Mouse (Mus musculus) thymus, postnatal 25 days (tissue): ENCODE results near the gene Dgcr2.
A peak's percentile ranks its signal among the peaks of the same experiment; 100 is the strongest.

Source experiments
- DNase-seq: peaks from one replicate; pipeline ENCODE4 v3.0.0; 2022

Dgcr2 gene

GRCm38 (mm10) chr16:17898462-17898861 lies at the start of gene Dgcr2, which contains the start of gene Tssk2:
TSS of gene Dgcr2 (minus strand) at chr16:17898562.
TSS of gene Tssk2 (plus strand) at chr16:17898637.
- no peak for DNase-seq

- DNase-seq: no peak
Measured at GRCm38 (mm10) chr16:17945081-17945831, 46.9 kb upstream of the Dgcr2 start.

- DNase-seq: no peak
Measured at GRCm38 (mm10) chr16:17943466-17943865, 45.1 kb upstream of the Dgcr2 start.

- no peak for DNase-seq
Measured at GRCm38 (mm10) chr16:17939255-17939751, 40.9 kb upstream of the Dgcr2 start.

- peak; percentile 70 for DNase-seq
Measured at GRCm38 (mm10) chr16:17938821-17939220, 40.5 kb upstream of the Dgcr2 start.

GRCm38 (mm10) chr16:17938187-17938586 lies 39.8 kb upstream of the Dgcr2 start:
- DNase-seq: no peak

- no peak for DNase-seq
Measured at GRCm38 (mm10) chr16:17936776-17937175, 38.4 kb upstream of the Dgcr2 start.

GRCm38 (mm10) chr16:17934445-17934910 lies 36.1 kb upstream of the Dgcr2 start:
- no peak for DNase-seq

- no peak for DNase-seq
Measured at GRCm38 (mm10) chr16:17933594-17934444, 35.5 kb upstream of the Dgcr2 start.

GRCm38 (mm10) chr16:17931906-17932460 lies 33.6 kb upstream of the Dgcr2 start:
- no peak for DNase-seq

- DNase-seq: no peak
Measured at GRCm38 (mm10) chr16:17929631-17930030, 31.3 kb upstream of the Dgcr2 start.

GRCm38 (mm10) chr16:17929211-17929610 lies 30.8 kb upstream of the Dgcr2 start:
- DNase-seq: no peak

GRCm38 (mm10) chr16:17928627-17929104 lies 30.3 kb upstream of the Dgcr2 start:
- DNase-seq: peak; percentile 76

- peak; percentile 69 for DNase-seq
Measured at GRCm38 (mm10) chr16:17928087-17928580, 29.8 kb upstream of the Dgcr2 start, which contains the start of gene Slc25a1. TSS of gene Slc25a1 (minus strand) at chr16:17928219.

- DNase-seq: peak; percentile 57
Measured at GRCm38 (mm10) chr16:17927351-17928082, 29.2 kb upstream of the Dgcr2 start.

- DNase-seq: no peak
Measured at GRCm38 (mm10) chr16:17922163-17922538, 23.8 kb upstream of the Dgcr2 start.

- peak; percentile 93 for DNase-seq
Measured at GRCm38 (mm10) chr16:17921325-17922162, 23.2 kb upstream of the Dgcr2 start.

GRCm38 (mm10) chr16:17920586-17920985 lies 22.2 kb upstream of the Dgcr2 start:
- no peak for DNase-seq

GRCm38 (mm10) chr16:17914307-17915249 lies 16.2 kb upstream of the Dgcr2 start, which contains the start of gene Gsc2:
TSS of gene Gsc2 (minus strand) at chr16:17915059.
- peak; percentile 28 for DNase-seq
